In genomic region chr11:114093636-114094035, GRCm38 (mm10) we compare ENCODE assay signal across 22 mouse cellular contexts. TPM values are rescaled to one million over a fixed set of nuclear protein-coding genes. Genes with fewer than 3 reads are reported as not detected.
DNase-seq lines count a peak whose midpoint lies in the region; ATAC-seq and TF ChIP-seq lines count a peak whose summit lies in the region.
"Had no signal": no experiment of that assay in that cellular context is flagged by ENCODE, and none has a peak within 500 bp of the region (broad histone marks: within the 10 kb centered on the region; RNA-seq: fewer than 3 reads in every experiment).

No protein-coding gene starts in this region.

- WGBS in embryonic facial prominence, embryonic 14.5 days, result 53% methylated on average over 7 of the region's 7 CpGs
- 68% methylated on average over 7 of the region's 7 CpGs for WGBS in embryonic facial prominence, embryonic 10.5 days
- 20% methylated on average over 7 of the region's 7 CpGs for WGBS in kidney, postnatal 0 days

- H3K9me3 ChIP-seq in embryonic facial prominence, embryonic 14.5 days (ENCODE audit: control insufficient read depth, low read length), result no peaks in the 10 kb centered on the region
- no peaks in the 10 kb centered on the region for H3K9me3 ChIP-seq in embryonic facial prominence, embryonic 10.5 days
- no peaks in the 10 kb centered on the region for H3K9me3 ChIP-seq in kidney, postnatal 0 days (replicated peaks; ENCODE audit: low read length)
- H3K9me3 ChIP-seq: embryonic facial prominence, embryonic 12.5 days; forebrain, embryonic 12.5 days; forebrain, embryonic 15.5 days; heart, embryonic 10.5 days; hindbrain, embryonic 12.5 days; hindbrain, embryonic 15.5 days had no signal

- H3K4me3 ChIP-seq in embryonic facial prominence, embryonic 14.5 days (ENCODE audit: low read depth, low read length), result no peak overlapping the region
- H3K4me3 ChIP-seq in embryonic facial prominence, embryonic 10.5 days, result no peak overlapping the region
- H3K4me3 ChIP-seq in kidney, postnatal 0 days (replicated peaks; ENCODE audit: low read depth, low read length), result no peak overlapping the region
- H3K4me3 ChIP-seq in testis, adult 2 months (ENCODE audit: control insufficient read depth, low read depth, low read length), result peak overlapping the region; percentile 57; the same call in 1 of the 2 replicates
- H3K4me3 ChIP-seq: embryonic facial prominence, embryonic 12.5 days; erythroblast, embryonic 14.5 days; forebrain, embryonic 12.5 days; forebrain, embryonic 15.5 days; heart, adult 2 months; heart, embryonic 10.5 days; hindbrain, embryonic 12.5 days; hindbrain, embryonic 15.5 days had no signal

- H3K9ac ChIP-seq in embryonic facial prominence, embryonic 14.5 days (ENCODE audit: low read depth, low read length), result no peak overlapping the region
- H3K9ac ChIP-seq in kidney, postnatal 0 days (ENCODE audit: low read depth, low read length), result no peak overlapping the region
- H3K9ac ChIP-seq: embryonic facial prominence, embryonic 12.5 days; forebrain, embryonic 12.5 days; forebrain, embryonic 15.5 days; hindbrain, embryonic 12.5 days; hindbrain, embryonic 15.5 days had no signal

- peak; percentile 38 for DNase-seq in embryonic facial prominence, embryonic 14.5 days (ENCODE audit: low spot score)
- DNase-seq in embryonic facial prominence, embryonic 10.5 days (ENCODE audit: low spot score), result no peak
- DNase-seq in kidney, postnatal 0 days (ENCODE audit: low spot score), result peak; percentile 71
- no peak for DNase-seq in kidney, adult 9 months
- DNase-seq in testis, postnatal 10 days (ENCODE audit: low spot score), result no peak
- DNase-seq: adrenal gland, postnatal 10 days; adrenal gland, postnatal 36 days; cerebellum, adult 18-20 months; cerebellum, adult 9-10 months; cerebellum, postnatal 14 days; gastrocnemius, postnatal 36 days; heart, adult 2 months had no signal

- no peaks in the 10 kb centered on the region for H3K4me1 ChIP-seq in embryonic facial prominence, embryonic 14.5 days (ENCODE audit: control insufficient read depth, insufficient read depth, low read length)
- peaks cover 8% of the 10 kb centered on the region; the same call in 1 of the 2 replicates for H3K4me1 ChIP-seq in embryonic facial prominence, embryonic 10.5 days
- no peaks in the 10 kb centered on the region for H3K4me1 ChIP-seq in kidney, postnatal 0 days (replicated peaks; ENCODE audit: insufficient read depth, low read length)
- H3K4me1 ChIP-seq in testis, adult 2 months (ENCODE audit: control insufficient read depth, insufficient read depth, low read length), result no peaks in the 10 kb centered on the region
- H3K4me1 ChIP-seq: embryonic facial prominence, embryonic 12.5 days; forebrain, embryonic 12.5 days; forebrain, embryonic 15.5 days; hindbrain, embryonic 12.5 days; hindbrain, embryonic 15.5 days had no signal

- no peak overlapping the region for H3K4me2 ChIP-seq in embryonic facial prominence, embryonic 14.5 days (ENCODE audit: low read depth, low read length)
- H3K4me2 ChIP-seq in kidney, postnatal 0 days (ENCODE audit: low read length), result no peak overlapping the region
- H3K4me2 ChIP-seq: embryonic facial prominence, embryonic 12.5 days; forebrain, embryonic 12.5 days; forebrain, embryonic 15.5 days; hindbrain, embryonic 12.5 days; hindbrain, embryonic 15.5 days had no signal

- H3K27ac ChIP-seq in embryonic facial prominence, embryonic 14.5 days (replicated peaks; ENCODE audit: low read depth, low read length), result no peak overlapping the region
- no peak overlapping the region for H3K27ac ChIP-seq in embryonic facial prominence, embryonic 10.5 days (replicated peaks)
- H3K27ac ChIP-seq in kidney, postnatal 0 days, result no peak overlapping the region
- no peak overlapping the region for H3K27ac ChIP-seq in testis, adult 2 months (ENCODE audit: control insufficient read depth, insufficient read depth, low read depth, low read length)
- H3K27ac ChIP-seq: embryonic facial prominence, embryonic 12.5 days; forebrain, embryonic 12.5 days; forebrain, embryonic 15.5 days; heart, adult 2 months; heart, embryonic 10.5 days; hindbrain, embryonic 12.5 days; hindbrain, embryonic 15.5 days had no signal

- no peaks in the 10 kb centered on the region for H3K36me3 ChIP-seq in embryonic facial prominence, embryonic 14.5 days (ENCODE audit: control insufficient read depth, insufficient read depth, low read length)
- H3K36me3 ChIP-seq in embryonic facial prominence, embryonic 10.5 days (replicated peaks), result no peaks in the 10 kb centered on the region
- no peaks in the 10 kb centered on the region for H3K36me3 ChIP-seq in kidney, postnatal 0 days (ENCODE audit: insufficient read depth, low read length)
- no peaks in the 10 kb centered on the region for H3K36me3 ChIP-seq in testis, adult 2 months (ENCODE audit: control insufficient read depth, insufficient read depth, low read length)
- H3K36me3 ChIP-seq: embryonic facial prominence, embryonic 12.5 days; forebrain, embryonic 12.5 days; forebrain, embryonic 15.5 days; G1E; heart, embryonic 10.5 days; hindbrain, embryonic 12.5 days; hindbrain, embryonic 15.5 days had no signal

- no peak for ATAC-seq in embryonic facial prominence, embryonic 14.5 days (ENCODE audit: low read depth)
- ATAC-seq in kidney, postnatal 0 days (replicated peaks; ENCODE audit: low FRiP score, low read depth), result no peak
- ATAC-seq: forebrain, embryonic 15.5 days; Patski had no signal

- H3K27me3 ChIP-seq in embryonic facial prominence, embryonic 14.5 days (replicated peaks; ENCODE audit: control insufficient read depth, insufficient read depth, low read length), result no peaks in the 10 kb centered on the region
- H3K27me3 ChIP-seq in embryonic facial prominence, embryonic 10.5 days (replicated peaks; ENCODE audit: low read depth, poor library complexity, severe bottlenecking), result no peaks in the 10 kb centered on the region
- H3K27me3 ChIP-seq in kidney, postnatal 0 days (ENCODE audit: insufficient read depth, low read length), result no peaks in the 10 kb centered on the region
- H3K27me3 ChIP-seq in testis, adult 2 months (ENCODE audit: control insufficient read depth, insufficient read depth, low read length), result no peaks in the 10 kb centered on the region
- H3K27me3 ChIP-seq: embryonic facial prominence, embryonic 12.5 days; forebrain, embryonic 12.5 days; forebrain, embryonic 15.5 days; hindbrain, embryonic 12.5 days; hindbrain, embryonic 15.5 days had no signal

- no peak for TF ChIP-seq POLR2A in testis, adult 2 months (IDR thresholded peaks at IDR 0.05; ENCODE audit: control insufficient read depth, low read depth, low read length)

- no peak for TF ChIP-seq CTCF in kidney, postnatal 0 days (IDR thresholded peaks at IDR 0.05; ENCODE audit: low read depth)
- no peak for TF ChIP-seq CTCF in testis, adult 2 months (IDR thresholded peaks at IDR 0.05; ENCODE audit: control insufficient read depth, insufficient read depth, insufficient replicate concordance, low read depth, low read length)

RNA-seq across cellular contexts. Expression of gene Sdk2, which starts 26.8 kb away (rescaled TPM):
- polyA plus RNA-seq in embryonic facial prominence, embryonic 14.5 days (2014; fragmentation: Nextera tagmentation; extraction: Ambion mirVana), result 5.9 and 6.3 TPM in 2 replicates
- polyA plus RNA-seq in embryonic facial prominence, embryonic 10.5 days (2016; fragmentation: Nextera tagmentation; extraction: Ambion mirVana), result 1.9 and 3.1 TPM in 2 replicates
- 1.6 and 2.2 TPM in 2 replicates for polyA plus RNA-seq in kidney, postnatal 0 days (2015; fragmentation: Nextera tagmentation; extraction: Ambion mirVana)
- polyA plus RNA-seq in testis, adult 2 months (2012; rRNA removed), result 7.8 and 8.7 TPM in 2 replicates
- polyA plus RNA-seq: G1E, Patski had no signal

Comparison
In these comparisons a context has a peak if more than half of its experiments do, and no peak if none do; other contexts are left out.
1. DNase-seq: peak in embryonic facial prominence, embryonic 14.5 days (single experiment) and kidney, postnatal 0 days (single experiment); none in embryonic facial prominence, embryonic 10.5 days (single experiment), kidney, adult 9 months (single experiment) and testis, postnatal 10 days (single experiment).